Comparison of ENCODE assay signal across 23 mouse cellular contexts in the genomic region with DNA sequence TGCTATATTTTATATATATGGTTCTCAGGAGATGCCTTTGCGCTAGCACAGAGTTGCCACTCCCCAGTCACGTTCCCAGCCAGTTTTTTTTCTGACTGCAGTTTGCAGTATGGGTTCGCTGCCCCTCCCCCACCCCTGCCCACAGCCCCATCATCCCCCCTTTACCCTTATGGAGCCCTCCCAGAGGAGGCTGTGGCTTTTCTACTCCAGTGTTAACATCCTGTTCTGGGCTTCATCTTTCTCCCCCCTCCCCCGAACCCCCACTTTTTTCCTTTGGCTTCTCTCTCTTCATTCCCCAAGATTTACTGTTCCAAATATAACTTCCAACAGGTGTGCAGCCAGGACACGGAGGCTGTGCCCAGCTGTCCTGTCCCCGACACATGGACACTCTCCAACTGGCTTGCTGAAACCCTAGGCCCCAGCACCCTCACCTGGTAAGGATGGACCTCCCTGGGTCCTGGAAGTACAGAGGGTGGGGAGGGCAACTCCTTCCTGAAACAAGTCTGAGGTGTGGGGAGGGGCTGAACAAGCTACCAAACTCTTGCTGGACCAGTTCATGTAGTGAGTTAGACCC. TPM values are rescaled to one million over a fixed set of nuclear protein-coding genes. Genes with fewer than 3 reads are reported as not detected.
A peak's percentile ranks its signal among the peaks of the same experiment; 100 is the strongest.
DNase-seq lines count a peak whose midpoint lies in the region; ATAC-seq and TF ChIP-seq lines count a peak whose summit lies in the region.
"Had no signal": no experiment of that assay in that cellular context is flagged by ENCODE, and none has a peak within 500 bp of the region (broad histone marks: within the 10 kb centered on the region; RNA-seq: fewer than 3 reads in every experiment).

No protein-coding gene starts in this region.

- DNase-seq in gastrocnemius, adult 18-20 months (ENCODE audit: low spot score) = peak; percentile 86
- no peak for DNase-seq in gastrocnemius, postnatal 4 days (ENCODE audit: low spot score in 2 of 2)
- DNase-seq in gastrocnemius, postnatal 14 days = peak; percentile 65
- peak; percentile 20 for DNase-seq in limb, embryonic 14.5 days (ENCODE audit: low spot score)
- no peak for DNase-seq in kidney, adult 9 months
- DNase-seq in kidney, adult 8-10 months = no peak
- DNase-seq: adrenal gland, postnatal 14 days; cerebellum, adult 9-10 months; heart, adult 11 months; kidney, adult 11 months; lung, embryonic 14.5 days; midbrain, embryonic 14.5 days; right cerebral cortex, adult 18-20 months had no signal

- no peaks in the 10 kb centered on the region for H3K9me3 ChIP-seq in limb, embryonic 14.5 days (ENCODE audit: control insufficient read depth, low read length)
- H3K9me3 ChIP-seq: embryonic facial prominence, embryonic 13.5 days; megakaryocyte, embryonic 14.5 days had no signal

- WGBS in limb, embryonic 14.5 days = 19% methylated on average over 6 of the region's 6 CpGs

- TF ChIP-seq POLR2A in limb, embryonic 14.5 days (IDR thresholded peaks at IDR 0.05; ENCODE audit: borderline replicate concordance, extremely low read depth, insufficient read depth, insufficient read length) = no peak

- no peak overlapping the region for H3K4me3 ChIP-seq in limb, embryonic 14.5 days (replicated peaks; ENCODE audit: low read length)
- H3K4me3 ChIP-seq: embryonic facial prominence, embryonic 13.5 days; left cerebral cortex, adult 2 months; megakaryocyte, embryonic 14.5 days had no signal

- no peak overlapping the region for H3K27ac ChIP-seq in limb, embryonic 14.5 days (replicated peaks; ENCODE audit: low read depth, low read length)
- H3K27ac ChIP-seq: hindbrain, postnatal 0 days; kidney, postnatal 0 days; left cerebral cortex, adult 2 months; liver, embryonic 14.5 days had no signal

- peaks cover 20% of the 10 kb centered on the region for H3K4me1 ChIP-seq in limb, embryonic 14.5 days (ENCODE audit: control insufficient read depth, insufficient read depth, low read length)
- H3K4me1 ChIP-seq: megakaryocyte, embryonic 14.5 days had no signal

- ATAC-seq in limb, embryonic 14.5 days (ENCODE audit: low FRiP score, low read depth) = peak; percentile 55
- no peak for ATAC-seq in megakaryocyte, adult 5-6 weeks (ENCODE audit: poor library complexity, severe bottlenecking)
- ATAC-seq: CD4-positive, CD25-positive, alpha-beta regulatory T cell, adult 4 months; forebrain, embryonic 14.5 days; hindbrain, postnatal 0 days had no signal

- no peaks in the 10 kb centered on the region for H3K36me3 ChIP-seq in limb, embryonic 14.5 days (ENCODE audit: control insufficient read depth, insufficient read depth, low read length)
- H3K36me3 ChIP-seq: embryonic facial prominence, embryonic 13.5 days had no signal

- H3K9ac ChIP-seq in limb, embryonic 14.5 days (ENCODE audit: low read depth, low read length, severe bottlenecking) = no peak overlapping the region
- H3K9ac ChIP-seq: liver, embryonic 14.5 days; lung, embryonic 14.5 days had no signal

- intact Hi-C loops in gastrocnemius, postnatal 14 days (cut with DNase I; ENCODE audit: low total_unique reads) = no loop called here

- no peak overlapping the region for H3K4me2 ChIP-seq in limb, embryonic 14.5 days (replicated peaks; ENCODE audit: low read depth, low read length, severe bottlenecking)
- H3K4me2 ChIP-seq: embryonic facial prominence, embryonic 13.5 days; heart, embryonic 11.5 days; lung, embryonic 14.5 days had no signal

- H3K27me3 ChIP-seq in limb, embryonic 14.5 days (ENCODE audit: control insufficient read depth, insufficient read depth, low read length) = no peaks in the 10 kb centered on the region
- H3K27me3 ChIP-seq: embryonic facial prominence, embryonic 13.5 days had no signal

RNA-seq across cellular contexts. Expression of a gene that starts 44.8 kb away (rescaled TPM):
- 1 to 10 TPM; 7.8 to 7.9 TPM for total RNA-seq in gastrocnemius, adult 18-20 months (2021)
- total RNA-seq in gastrocnemius, postnatal 4 days (2021) = 10 to 100 TPM; 17.3 to 17.6 TPM
- total RNA-seq in gastrocnemius, postnatal 14 days (2021) = 10 to 100 TPM; 11.4 to 12.8 TPM
- 46.2 and 47.4 TPM in 2 replicates for polyA plus RNA-seq in limb, embryonic 14.5 days (2012; rRNA removed)
- 51.2 and 53.0 TPM in 2 replicates for polyA plus RNA-seq in limb, embryonic 14.5 days (2014; fragmentation: Nextera tagmentation; extraction: Ambion mirVana)
- total RNA-seq in megakaryocyte, adult 5-6 weeks (2015) = 199 and 247 TPM in 2 replicates
- 176 and 232 TPM in 2 replicates for total RNA-seq in megakaryocyte, adult 5-6 weeks (2017)

Comparison
In these comparisons a context has a peak if more than half of its experiments do, and no peak if none do; other contexts are left out.
1. DNase-seq: peak in gastrocnemius, adult 18-20 months (single experiment), gastrocnemius, postnatal 14 days (single experiment) and limb, embryonic 14.5 days (single experiment); none in gastrocnemius, postnatal 4 days (0 of 2), kidney, adult 9 months (single experiment) and kidney, adult 8-10 months (0 of 2).
2. RNA of a gene that starts 44.8 kb away (total RNA-seq): 176 to 247 TPM in megakaryocyte, adult 5-6 weeks; 17.3 to 17.6 TPM in gastrocnemius, postnatal 4 days, 11.4 to 12.8 TPM in gastrocnemius, postnatal 14 days and 7.8 to 7.9 TPM in gastrocnemius, adult 18-20 months; every median in the first group is over 4 times any median in the second.